Mouse (Mus musculus) left cerebral cortex, adult 6 months (tissue): ENCODE results near the gene Anxa8. TPM values are rescaled to one million over a fixed set of nuclear protein-coding genes. Genes with fewer than 3 reads are reported as not detected.

Experiments used
- long read RNA-seq, 2 experiments: library from polyadenylated mRNA; unstranded; transcript quantifications; one replicate each; pipeline ENCODE4 v2.0.0; 2019 to 2020
- polyA plus RNA-seq: library from polyadenylated mRNA; unstranded; fragments of <200 nt; fragmentation: Nextera tagmentation; gene quantifications from 2 replicates; pipeline ENCODE4 v1.2.3, GENCODE M21; 2021

Gene Anxa8
- 0.45 and 0.92 TPM in 2 replicates for polyA plus RNA-seq
- long read RNA-seq, experiment 1, partial matches to known transcripts, result 0 of 1 reads
- long read RNA-seq, experiment 1, other reads (novel, unspliced or antisense), result 0 of 1 reads
- long read RNA-seq, experiment 2, result 0 reads

DNA sequence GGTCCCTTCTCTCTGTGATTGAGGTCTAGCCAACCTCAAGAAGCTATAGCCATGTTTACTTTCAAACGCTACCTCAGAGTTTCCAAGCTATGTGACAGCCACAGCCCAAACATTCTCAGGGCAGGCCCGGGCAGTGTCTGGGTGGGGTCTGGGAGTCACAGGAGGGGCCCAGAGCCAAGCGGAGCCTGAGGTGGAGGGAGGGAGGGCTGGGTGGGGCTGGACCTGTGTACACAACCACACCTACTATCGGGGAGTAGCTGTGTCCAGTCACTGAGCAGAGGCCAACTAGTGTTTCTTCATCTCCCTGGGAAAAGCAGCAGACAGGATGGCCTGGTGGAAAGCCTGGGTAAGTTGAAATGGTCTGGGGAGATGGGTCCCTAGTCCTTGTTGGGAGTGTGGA, at the start of gene Anxa8:
Gene Anxa8, plus strand, starts transcription at position 251 of the 400 bp plus-strand sequence.

DNA sequence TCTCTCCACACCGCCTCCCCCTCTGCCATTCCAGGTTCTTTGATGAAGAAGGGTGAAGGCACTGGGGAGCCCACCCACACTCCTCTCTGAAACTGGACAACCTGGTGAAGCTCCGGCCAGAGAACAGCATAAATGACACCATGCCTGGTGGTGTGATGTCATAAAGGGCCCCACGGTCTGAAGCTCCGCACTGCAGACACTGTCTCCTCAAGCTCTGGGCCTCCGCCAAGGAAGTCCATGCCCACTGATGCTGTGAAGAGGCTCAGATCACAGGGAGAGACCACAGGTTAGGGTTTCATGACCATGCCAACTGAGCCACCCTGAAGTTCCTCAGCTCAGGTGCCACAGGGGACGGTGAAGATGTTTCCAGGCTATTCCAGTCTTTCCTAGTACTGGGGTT, 33.3 kb upstream of the Anxa8 start, which contains the start of gene Antxrl:
Gene Antxrl, plus strand, starts transcription at position 192 of the 400 bp plus-strand sequence.

DNA sequence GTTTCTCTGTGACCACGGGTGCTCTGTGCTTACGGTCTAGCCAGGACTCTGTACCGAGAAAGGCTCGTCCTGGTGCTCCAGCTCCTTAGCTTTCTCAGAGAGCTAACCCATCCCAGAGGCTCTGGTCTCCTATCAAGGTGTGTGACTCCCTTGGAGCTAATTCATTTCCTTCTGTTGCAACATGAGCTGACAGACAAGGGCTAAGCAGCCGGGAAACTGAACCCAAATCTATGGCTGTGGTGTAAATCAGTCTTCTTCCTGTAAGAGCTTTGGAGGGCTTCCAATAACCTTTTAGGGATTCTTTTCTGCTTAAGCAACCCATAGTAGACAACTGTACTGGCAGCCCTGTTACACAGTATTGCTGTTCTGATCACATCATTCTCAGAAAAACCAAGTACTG, 16.8 kb downstream of the Anxa8 start, which contains the start of gene A630023A22Rik:
Gene A630023A22Rik, minus strand, starts transcription at position 154 of the 400 bp plus-strand sequence.

Other genes with a start within 250 kb of the Anxa8 start
- gene Gdf10, start 162.4 kb upstream of the Anxa8 start, polyA plus RNA-seq, result 1.6 and 1.8 TPM in 2 replicates
- not detected in 2 replicates for gene Gdf2, start 144.9 kb upstream of the Anxa8 start, polyA plus RNA-seq
- gene Rbp3, start 132.0 kb upstream of the Anxa8 start, polyA plus RNA-seq, result not detected in 2 replicates
- gene Zfp488, start 107.2 kb upstream of the Anxa8 start, polyA plus RNA-seq, result 0.80 and 1.7 TPM in 2 replicates
- gene Gm30083, start 70.8 kb upstream of the Anxa8 start, polyA plus RNA-seq, result not detected in 2 replicates
- gene Gm5460, start 69.2 kb upstream of the Anxa8 start, polyA plus RNA-seq, result not detected in 2 replicates
- not detected in 2 replicates for gene Antxrl, start 33.3 kb upstream of the Anxa8 start, polyA plus RNA-seq
- gene A630023A22Rik, start 16.8 kb downstream of the Anxa8 start, polyA plus RNA-seq, result not detected in 2 replicates
- gene Npy4r, start 66.5 kb downstream of the Anxa8 start, polyA plus RNA-seq, result not detected in 2 replicates
- 0.16 and 0.66 TPM in 2 replicates for gene Gprin2, start 115.7 kb downstream of the Anxa8 start, polyA plus RNA-seq
- 0.21 and 0.29 TPM in 2 replicates for gene Syt15, start 133.6 kb downstream of the Anxa8 start, polyA plus RNA-seq
- 5.1 and 8.6 TPM in 2 replicates for gene Shld2, start 224.5 kb downstream of the Anxa8 start, polyA plus RNA-seq
- gene Glud1, start 224.7 kb downstream of the Anxa8 start, polyA plus RNA-seq, result 55.7 and 67.9 TPM in 2 replicates